Mouse (Mus musculus) embryonic facial prominence, embryonic 15.5 days (tissue): ENCODE measurements around the gene Gm10392. TPM values are rescaled to one million over a fixed set of nuclear protein-coding genes. Genes with fewer than 3 reads are reported as not detected.
A peak's percentile ranks its signal among the peaks of the same experiment; 100 is the strongest.
"Not testable (repeated sequence)": the region's sequence is repeated elsewhere in the genome, so short reads cannot be mapped to it uniquely, and the experiment has no call there.

Experiments
- ATAC-seq: fragments of 200-750 bp; cut with Nextera tagmentation; 2 replicates; pipeline ENCODE4 v1.8.0; 2017; ENCODE audit warnings: low read depth, moderate TSS enrichment; ENCODE audit not compliant: insufficient number of reproducible peaks, low FRiP score, low TSS enrichment
- H3K27ac ChIP-seq: fragments of 300-500 bp; sonication (generic); replicated peaks from 2 replicates; pipeline ENCODE4 v1.5.1; 2015; ENCODE audit warnings: mild to moderate bottlenecking, inconsistent platforms
- H3K27me3 ChIP-seq: fragments of 300-500 bp; sonication (generic); 2 replicates; pipeline ENCODE4 v1.6.1; 2015; ENCODE audit warnings: inconsistent platforms
- H3K36me3 ChIP-seq: fragments of 300-500 bp; sonication (generic); 2 replicates; pipeline ENCODE4 v1.6.1; 2015; ENCODE audit warnings: mild to moderate bottlenecking, inconsistent platforms
- H3K4me1 ChIP-seq: fragments of 300-500 bp; sonication (generic); 2 replicates; pipeline ENCODE4 v1.6.1; 2015; ENCODE audit warnings: inconsistent platforms
- H3K4me2 ChIP-seq: fragments of 300-500 bp; sonication (generic); replicated peaks from 2 replicates; pipeline ENCODE4 v1.6.1; 2015; ENCODE audit warnings: mild to moderate bottlenecking, inconsistent platforms
- H3K4me3 ChIP-seq: fragments of 300-500 bp; sonication (generic); replicated peaks from 2 replicates; pipeline ENCODE4 v1.5.1; 2015; ENCODE audit warnings: mild to moderate bottlenecking, inconsistent platforms
- H3K9ac ChIP-seq: fragments of 300-500 bp; sonication (generic); 2 replicates; pipeline ENCODE4 v1.6.1; 2015; ENCODE audit warnings: inconsistent platforms
- H3K9me3 ChIP-seq: fragments of 300-500 bp; sonication (generic); replicated peaks from 2 replicates; pipeline ENCODE4 v1.6.1; 2016; ENCODE audit warnings: inconsistent platforms
- WGBS: fragments of 180-500 bp; shearing (Covaris S2); methylation state at CpG from one replicate; pipeline ENCODE4 v1.1.7; 2015; 5-methylcytosine and 5-hydroxymethylcytosine counted together
- polyA plus RNA-seq: library from polyadenylated mRNA; unstranded; fragments of >200 nt; fragmentation: Nextera tagmentation; extraction: Ambion mirVana; gene quantifications from 2 replicates; pipeline ENCODE4 v1.2.1, GENCODE M21; 2015

Gm10392 gene
- 0.29 and 0.39 TPM in 2 replicates for polyA plus RNA-seq

- H3K9ac ChIP-seq: no peak within 1 kb of the TSS
- H3K27ac ChIP-seq: peak within 1 kb of the TSS; percentile 13; the same call in 1 of the 2 replicates
- H3K27me3 ChIP-seq: peaks cover 34% of the 10 kb centered on the region
- ATAC-seq: no peak
- 62% methylated on average over 5 of the region's 5 CpGs for WGBS
- peaks cover 30% of the 10 kb centered on the region for H3K4me1 ChIP-seq
- no peak within 1 kb of the TSS for H3K4me3 ChIP-seq
- H3K4me2 ChIP-seq: no peak within 1 kb of the TSS
- H3K9me3 ChIP-seq: no peaks in the 10 kb centered on the region
- no peaks in the 10 kb centered on the region for H3K36me3 ChIP-seq
Measured at GRCm38 (mm10) chr11:77519043-77519442, at the start of gene Gm10392. Gene Gm10392 (minus strand): TSS chr11:77519198.

GRCm38 (mm10) chr11:77545261-77545660 lies 26.3 kb upstream of the Gm10392 start:
- Histone ChIP-seq H3K4me1 (no peaks in the 10 kb centered on the region), H3K9me3 (no peaks in the 10 kb centered on the region), H3K4me2 (no peak overlapping the region), H3K9ac (no peak overlapping the region), H3K36me3 (peaks cover 74% of the 10 kb centered on the region), H3K4me3 (no peak overlapping the region), H3K27me3 (no peaks in the 10 kb centered on the region), H3K27ac (no peak overlapping the region)
- no peak for ATAC-seq
- 85% methylated on average over 7 of the region's 7 CpGs for WGBS

GRCm38 (mm10) chr11:77532202-77532846 lies 13.3 kb upstream of the Gm10392 start:
- 82% methylated on average over 4 of the region's 4 CpGs for WGBS
- H3K27ac ChIP-seq: no peak overlapping the region
- peaks cover 15% of the 10 kb centered on the region; the same call in 1 of the 2 replicates for H3K36me3 ChIP-seq
- no peaks in the 10 kb centered on the region for H3K27me3 ChIP-seq
- H3K4me1 ChIP-seq: no peaks in the 10 kb centered on the region
- no peak overlapping the region for H3K9ac ChIP-seq
- no peaks in the 10 kb centered on the region for H3K9me3 ChIP-seq
- H3K4me3 ChIP-seq: no peak overlapping the region
- H3K4me2 ChIP-seq: no peak overlapping the region
- no peak for ATAC-seq

- Histone ChIP-seq H3K4me1 (no peaks in the 10 kb centered on the region), H3K4me3 (no peak overlapping the region), H3K36me3 (0 out of 2 replicates have a peak, but pooled peaks cover 6% of the 10 kb centered on the region), H3K27ac (no peak overlapping the region), H3K4me2 (no peak overlapping the region), H3K9me3 (no peaks in the 10 kb centered on the region), H3K9ac (no peak overlapping the region), H3K27me3 (no peaks in the 10 kb centered on the region)
- no peak for ATAC-seq
- 96% methylated on average over 2 of the region's 2 CpGs for WGBS
Measured at GRCm38 (mm10) chr11:77530862-77531261, 11.9 kb upstream of the Gm10392 start.

GRCm38 (mm10) chr11:77529644-77530043 lies 10.6 kb upstream of the Gm10392 start:
- no peak overlapping the region for H3K27ac ChIP-seq

GRCm38 (mm10) chr11:77528420-77528819 lies 9.4 kb upstream of the Gm10392 start:
- H3K4me3 ChIP-seq, H3K27ac ChIP-seq, H3K4me1 ChIP-seq, ATAC-seq, H3K9me3 ChIP-seq, H3K36me3 ChIP-seq, H3K9ac ChIP-seq, H3K4me2 ChIP-seq, H3K27me3 ChIP-seq: not testable (repeated sequence)
- WGBS: 86% methylated on average over 3 of the region's 3 CpGs

More at GRCm38 (mm10) chr11:77529644-77530043, 10.6 kb upstream of the Gm10392 start:
- Histone ChIP-seq H3K4me3 (no peak overlapping the region), H3K9ac (no peak overlapping the region), H3K4me1 (no peaks in the 10 kb centered on the region), H3K27me3 (no peaks in the 10 kb centered on the region), H3K9me3 (no peaks in the 10 kb centered on the region), H3K4me2 (no peak overlapping the region), H3K36me3 (0 out of 2 replicates have a peak, but pooled peaks cover 3% of the 10 kb centered on the region)
- 79% methylated on average over 3 of the region's 3 CpGs for WGBS
- ATAC-seq: no peak

GRCm38 (mm10) chr11:77525804-77526486 lies 6.9 kb upstream of the Gm10392 start:
- H3K9ac ChIP-seq: no peak overlapping the region
- H3K27me3 ChIP-seq: no peaks in the 10 kb centered on the region
- no peaks in the 10 kb centered on the region for H3K9me3 ChIP-seq
- no peak for ATAC-seq
- no peak overlapping the region for H3K4me2 ChIP-seq
- no peak overlapping the region for H3K27ac ChIP-seq
- H3K4me1 ChIP-seq: no peaks in the 10 kb centered on the region
- H3K4me3 ChIP-seq: no peak overlapping the region
- WGBS: 79% methylated on average over 3 of the region's 3 CpGs
- H3K36me3 ChIP-seq: no peaks in the 10 kb centered on the region

- H3K36me3 ChIP-seq: no peaks in the 10 kb centered on the region
- peaks cover 11% of the 10 kb centered on the region for H3K4me1 ChIP-seq
- H3K4me3 ChIP-seq: no peak overlapping the region
- H3K27me3 ChIP-seq: peaks cover 21% of the 10 kb centered on the region
- H3K4me2 ChIP-seq: no peak overlapping the region
- 40% methylated on average over 5 of the region's 5 CpGs for WGBS
- H3K27ac ChIP-seq: no peak overlapping the region
- H3K9ac ChIP-seq: no peak overlapping the region
- ATAC-seq: no peak
- no peaks in the 10 kb centered on the region for H3K9me3 ChIP-seq
Measured at GRCm38 (mm10) chr11:77520601-77521529, 1.9 kb upstream of the Gm10392 start.

- 0 out of 2 replicates have a peak overlapping the region, but pooled peaks have one; percentile 13 for H3K27ac ChIP-seq
- H3K9ac ChIP-seq: no peak overlapping the region
- WGBS: 78% methylated on average over 27 of the region's 27 CpGs
- no peaks in the 10 kb centered on the region for H3K36me3 ChIP-seq
- H3K4me2 ChIP-seq: no peak overlapping the region
- H3K27me3 ChIP-seq: peaks cover 34% of the 10 kb centered on the region
- no peaks in the 10 kb centered on the region for H3K9me3 ChIP-seq
- H3K4me3 ChIP-seq: no peak overlapping the region
- peaks cover 36% of the 10 kb centered on the region for H3K4me1 ChIP-seq
- no peak for ATAC-seq
Measured at GRCm38 (mm10) chr11:77518051-77518798, 773 bp downstream of the Gm10392 start.

- Histone ChIP-seq H3K4me2 (no peak overlapping the region), H3K4me3 (no peak overlapping the region), H3K27ac (no peak overlapping the region), H3K27me3 (peaks cover 34% of the 10 kb centered on the region), H3K36me3 (no peaks in the 10 kb centered on the region), H3K4me1 (peaks cover 43% of the 10 kb centered on the region), H3K9ac (no peak overlapping the region), H3K9me3 (no peaks in the 10 kb centered on the region)
- ATAC-seq: no peak
- WGBS: 65% methylated on average over 5 of the region's 5 CpGs
Measured at GRCm38 (mm10) chr11:77516553-77517425, 2.2 kb downstream of the Gm10392 start.
